Mouse (Mus musculus) layer of hippocampus, postnatal 10 days (tissue): ENCODE data around the gene Dnajc7. TPM values are rescaled to one million over a fixed set of nuclear protein-coding genes. Genes with fewer than 3 reads are reported as not detected.
"Not testable (repeated sequence)": the region's sequence is repeated elsewhere in the genome, so short reads cannot be mapped to it uniquely, and the experiment has no call there.

ENCODE experiments used
- DNase-seq, 2 experiments: peaks; one replicate each; pipeline ENCODE4 v3.0.0; 2021; ENCODE audit warnings: low spot score in 2 of 2
- total RNA-seq, 2 experiments: library from RNA; stranded (reverse); gene quantifications; 2 replicates each; pipeline ENCODE4 v1.2.3; 2021

Gene Dnajc7
- total RNA-seq, 2 experiments from 2014 or later, result 250 to 255 TPM

- DNase-seq, result no peak
Observed at GRCm38 (mm10) chr11:100617480-100617879, 2.5 kb downstream of the Dnajc7 start.

- not testable (repeated sequence) for DNase-seq
Observed at GRCm38 (mm10) chr11:100616836-100617235, 3.1 kb downstream of the Dnajc7 start.

- DNase-seq, result no peak
Observed at GRCm38 (mm10) chr11:100616332-100616731, 3.6 kb downstream of the Dnajc7 start.

- no peak for DNase-seq
Observed at GRCm38 (mm10) chr11:100613241-100613640, 6.7 kb downstream of the Dnajc7 start.

- no peak for DNase-seq
Observed at GRCm38 (mm10) chr11:100611627-100612026, 8.3 kb downstream of the Dnajc7 start.

GRCm38 (mm10) chr11:100609997-100610680 lies 9.8 kb downstream of the Dnajc7 start:
- DNase-seq, result no peak

GRCm38 (mm10) chr11:100609355-100609996 lies 10.5 kb downstream of the Dnajc7 start:
- DNase-seq, result no peak

GRCm38 (mm10) chr11:100608796-100609195 lies 11.2 kb downstream of the Dnajc7 start:
- no peak for DNase-seq

- DNase-seq, result no peak
Observed at GRCm38 (mm10) chr11:100607121-100607520, 12.8 kb downstream of the Dnajc7 start.

- no peak for DNase-seq
Observed at GRCm38 (mm10) chr11:100605451-100605850, 14.5 kb downstream of the Dnajc7 start.

GRCm38 (mm10) chr11:100604321-100605005 lies 15.5 kb downstream of the Dnajc7 start:
- DNase-seq, result no peak

- DNase-seq, result no peak
Observed at GRCm38 (mm10) chr11:100603813-100604212, 16.2 kb downstream of the Dnajc7 start.

GRCm38 (mm10) chr11:100603155-100603554 lies 16.8 kb downstream of the Dnajc7 start:
- DNase-seq, result no peak

GRCm38 (mm10) chr11:100601372-100601771 lies 18.6 kb downstream of the Dnajc7 start:
- no peak for DNase-seq

- no peak for DNase-seq
Observed at GRCm38 (mm10) chr11:100598074-100598473, 21.9 kb downstream of the Dnajc7 start.

GRCm38 (mm10) chr11:100595533-100595932 lies 24.4 kb downstream of the Dnajc7 start:
- no peak for DNase-seq

GRCm38 (mm10) chr11:100594608-100595007 lies 25.4 kb downstream of the Dnajc7 start:
- DNase-seq, result no peak

GRCm38 (mm10) chr11:100592346-100593046 lies 27.5 kb downstream of the Dnajc7 start:
- DNase-seq, result no peak

GRCm38 (mm10) chr11:100588462-100588861 lies 31.5 kb downstream of the Dnajc7 start:
- DNase-seq, result no peak

- DNase-seq, result no peak
Observed at GRCm38 (mm10) chr11:100585148-100585547, 34.8 kb downstream of the Dnajc7 start.

- DNase-seq, result no peak
Observed at GRCm38 (mm10) chr11:100584561-100584961, 35.4 kb downstream of the Dnajc7 start.

- DNase-seq, result no peak
Observed at GRCm38 (mm10) chr11:100582836-100583235, 37.1 kb downstream of the Dnajc7 start.
